Mouse (Mus musculus): ENCODE measurements around the gene Khdc1a.
"Not testable (repeated sequence)": the region's sequence is repeated elsewhere in the genome, so short reads cannot be mapped to it uniquely, and the experiment has no call there.

Khdc1a gene

DNA sequence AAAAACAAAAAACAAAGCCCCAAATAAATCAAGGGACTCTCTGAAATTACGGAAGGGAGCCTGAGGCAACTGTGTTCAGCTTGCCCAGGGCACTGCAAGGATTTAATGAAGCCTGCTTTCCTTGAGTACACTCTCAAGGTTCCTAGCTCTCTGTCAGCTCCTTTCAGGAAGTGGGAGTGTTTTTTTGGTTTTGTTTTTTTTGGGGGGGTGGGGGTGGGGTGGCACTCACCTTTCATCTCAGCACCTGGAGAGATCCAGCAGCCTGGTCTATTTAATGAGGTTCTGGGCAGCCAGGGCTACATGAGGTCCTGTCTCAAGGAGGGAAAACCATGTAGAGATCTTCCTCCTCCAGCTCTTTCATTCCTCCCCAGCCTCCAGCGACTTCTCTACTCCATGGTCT is at the start of gene Khdc1a:
Gene Khdc1a, plus strand, starts transcription at position 301 of the 400 bp plus-strand sequence.
- CTCF ChIA-PET = interaction anchor here in 1 of 4 experiments (0.6 kb wide), 2 partner anchors 102 to 365 kb away, joined by 3 to 8 read pairs; no protein-coding TSS in a partner anchor
- POLR2A ChIA-PET = interaction anchor here in 2 of 4 experiments (0.6 kb wide), 2 partner anchors 23 to 1241 kb away, joined by 3 read pairs; no protein-coding TSS in a partner anchor

DNA sequence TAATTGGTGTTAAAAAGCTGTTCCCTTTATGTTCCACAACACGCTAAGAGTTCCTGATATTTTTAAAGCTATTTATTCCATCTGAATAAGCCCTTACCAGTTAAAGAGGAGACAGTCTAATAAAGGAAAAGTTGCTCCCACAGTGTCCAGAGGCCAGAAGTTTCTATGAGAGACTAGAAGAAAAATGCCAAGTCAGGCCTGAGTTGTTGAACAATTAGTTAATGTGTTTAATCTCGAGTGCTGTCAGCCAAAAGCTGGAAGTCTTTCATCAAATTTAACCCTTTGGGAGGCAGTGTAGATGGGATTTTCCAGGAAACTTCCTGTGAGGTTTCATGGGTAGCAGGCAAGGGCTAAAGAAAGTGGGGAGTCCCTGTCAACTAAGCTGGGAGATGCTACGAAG is 49.6 kb upstream of the Khdc1a start:
- ChIA-PET POLR2A (interaction anchor here in 1 of 4 experiments (0.7 kb wide), 1 partner anchor 121 kb away, joined by 3 read pairs; no protein-coding TSS in a partner anchor), CTCF (no interaction called here)

DNA sequence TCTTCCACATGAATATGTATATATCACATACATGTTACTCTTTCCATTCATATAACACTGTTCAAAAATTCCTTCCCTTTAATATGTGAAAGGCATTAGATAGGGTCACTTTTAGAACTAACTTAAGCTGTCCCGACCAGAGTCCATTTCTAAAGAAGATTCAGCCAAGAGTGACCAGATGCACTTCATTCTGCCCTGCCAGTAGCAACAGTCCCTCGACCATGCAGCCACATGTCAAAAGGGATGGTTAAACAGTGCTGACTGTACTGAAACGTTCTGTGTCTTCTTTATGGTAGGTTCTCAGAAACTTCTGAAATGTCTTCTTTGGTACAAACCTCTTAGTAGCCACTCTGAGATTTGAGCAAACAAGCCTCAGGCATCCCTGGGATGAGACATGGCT is 47.8 kb upstream of the Khdc1a start:
- ChIA-PET POLR2A (no interaction called here), CTCF (no interaction called here)

DNA sequence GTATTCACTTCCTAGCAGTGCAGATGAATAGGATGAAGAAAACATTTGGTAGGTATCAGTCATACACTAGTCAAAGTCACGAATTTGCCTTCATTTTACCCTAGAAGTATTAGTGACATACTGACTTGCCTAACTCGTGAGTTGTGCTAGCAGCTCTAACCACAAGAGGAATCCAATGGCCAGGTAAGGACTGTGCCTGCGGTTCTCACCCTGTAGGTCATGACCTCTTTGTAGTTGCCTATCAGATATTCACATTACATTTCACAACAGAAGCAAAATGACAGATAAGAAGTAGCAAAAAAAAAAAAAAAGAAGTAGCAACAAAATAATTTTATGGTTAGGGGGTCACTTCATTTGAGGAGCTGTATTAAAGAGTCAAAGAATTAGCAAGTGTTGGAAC is 45.3 kb upstream of the Khdc1a start:
- POLR2A ChIA-PET = no interaction called here
- CTCF ChIA-PET = no interaction called here

DNA sequence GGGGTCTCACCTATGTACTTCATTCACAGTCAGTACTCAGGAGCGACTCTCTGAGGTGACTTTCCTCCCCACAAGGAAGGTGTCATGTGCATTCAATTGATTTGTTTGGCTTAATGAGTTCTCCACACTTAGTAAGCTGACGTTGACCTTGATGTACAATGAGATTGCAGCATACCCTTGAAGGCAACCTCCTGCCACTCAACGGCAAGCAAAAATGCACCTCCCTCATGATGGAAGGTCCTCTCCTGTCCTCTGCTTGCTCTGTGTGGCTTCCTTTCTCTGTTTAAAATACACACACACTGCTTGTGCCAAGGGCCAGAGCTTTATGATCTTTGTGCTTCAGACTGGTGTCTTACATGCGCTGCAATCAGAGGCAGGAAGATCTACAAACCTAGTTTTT is 44.8 kb upstream of the Khdc1a start:
- POLR2A ChIA-PET = no interaction called here
- CTCF ChIA-PET = no interaction called here

DNA sequence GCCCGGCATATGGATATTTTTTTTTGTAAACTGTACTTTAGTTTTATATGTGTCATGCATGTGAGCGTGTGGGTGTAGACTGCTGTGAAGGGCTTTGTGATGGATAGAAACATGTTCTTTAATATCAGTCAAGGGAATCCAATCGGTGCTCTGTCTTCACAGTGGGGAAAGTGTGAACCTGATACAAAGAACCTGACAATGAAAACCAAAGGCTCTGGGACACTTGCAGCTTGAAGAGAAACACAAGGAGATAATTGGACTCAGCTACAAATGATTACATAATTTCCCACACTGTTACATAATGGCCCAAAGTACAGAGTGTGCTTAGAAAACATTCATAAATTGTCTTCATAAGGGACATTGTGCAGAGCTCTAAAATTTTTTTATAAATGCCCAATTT is 44.0 kb upstream of the Khdc1a start:
- CTCF ChIA-PET = no interaction called here
- POLR2A ChIA-PET = no interaction called here

DNA sequence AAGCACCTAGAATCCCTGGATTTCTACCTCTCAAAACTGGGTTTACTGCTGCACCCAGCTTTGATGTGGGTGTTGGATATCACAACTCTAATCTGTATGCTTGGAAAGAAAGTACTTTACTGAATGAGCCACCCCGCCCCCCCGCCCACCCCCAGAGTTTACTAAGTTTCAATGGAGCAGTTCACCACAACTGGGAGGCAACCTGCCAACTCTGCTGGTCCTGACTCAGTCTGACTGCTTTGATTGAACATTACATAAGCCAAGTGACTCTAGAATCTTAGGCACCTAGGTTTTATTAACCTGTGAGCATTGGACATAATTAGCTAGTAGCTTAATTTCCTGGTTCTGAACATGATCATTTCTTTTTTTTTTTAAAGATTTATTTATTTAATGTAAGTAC is 35.1 kb upstream of the Khdc1a start:
- POLR2A ChIA-PET = no interaction called here
- CTCF ChIA-PET = interaction anchor here in 1 of 4 experiments (0.6 kb wide), 1 partner anchor 18 kb away, joined by 7 read pairs; no protein-coding TSS in a partner anchor

DNA sequence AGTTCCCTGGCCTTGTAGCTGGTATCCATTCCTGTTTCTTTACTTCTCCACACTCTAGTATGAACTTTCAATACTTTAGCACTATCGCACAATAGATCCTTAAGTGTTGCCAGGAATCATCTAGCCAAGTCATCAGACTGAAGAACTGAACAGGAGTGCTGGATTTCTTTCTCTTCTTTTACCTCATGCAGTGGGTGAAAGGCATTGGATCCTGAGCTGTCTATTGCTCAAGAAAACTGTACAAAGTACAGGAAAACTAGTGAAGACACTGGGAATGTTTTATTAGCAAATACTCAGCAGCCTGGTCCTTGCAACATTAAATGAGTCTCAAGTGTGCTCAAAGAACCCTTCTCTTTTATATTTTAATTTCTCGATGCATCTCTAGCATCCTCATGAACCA is 33.7 kb upstream of the Khdc1a start:
- CTCF ChIA-PET = no interaction called here
- POLR2A ChIA-PET = no interaction called here

DNA sequence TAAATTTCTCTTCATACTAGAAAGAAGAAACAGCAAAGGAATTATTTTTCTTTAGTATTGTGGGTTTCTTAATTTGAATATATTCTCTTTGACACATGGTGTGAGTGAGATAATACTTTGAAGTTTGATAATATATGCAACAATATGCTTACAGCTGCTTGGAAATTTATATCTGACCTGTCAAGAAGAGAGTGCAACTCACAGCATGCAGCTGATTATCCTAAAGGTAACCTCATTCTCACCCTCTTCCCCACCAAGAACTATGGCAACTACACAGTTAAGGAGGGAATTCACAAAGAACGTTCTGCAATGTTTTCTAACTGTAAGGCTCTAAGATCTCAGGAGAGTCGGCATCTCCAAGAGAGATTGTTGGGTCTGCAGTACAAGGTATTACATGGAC is 33.1 kb upstream of the Khdc1a start:
- ChIA-PET CTCF (interaction anchor here in 1 of 4 experiments (0.7 kb wide), 1 partner anchor 154 kb away, joined by 3 read pairs; no protein-coding TSS in a partner anchor), POLR2A (no interaction called here)

DNA sequence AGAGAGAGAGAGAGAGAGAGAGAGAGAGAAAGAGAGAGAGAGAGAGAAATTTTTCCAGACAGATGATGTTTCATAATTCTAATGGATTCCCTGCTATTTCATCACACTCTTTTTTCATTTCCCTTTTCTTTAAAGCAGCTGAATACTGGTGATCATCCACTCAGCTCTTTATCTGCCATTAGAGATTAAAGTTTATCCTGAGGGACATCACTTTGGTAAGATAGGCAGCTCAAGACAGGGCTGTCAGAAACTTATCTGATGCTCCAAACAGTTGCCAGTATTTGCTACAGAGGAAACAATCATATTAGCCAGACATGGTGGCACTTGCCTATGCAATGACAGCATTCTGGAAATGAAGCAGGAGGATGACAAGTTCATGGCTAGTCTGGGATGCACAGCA is 31.2 kb upstream of the Khdc1a start:
- CTCF ChIA-PET = no interaction called here
- POLR2A ChIA-PET = interaction anchor here in 1 of 4 experiments (1.3 kb wide), 1 partner anchor 12 kb away, joined by 3 read pairs; no protein-coding TSS in a partner anchor

DNA sequence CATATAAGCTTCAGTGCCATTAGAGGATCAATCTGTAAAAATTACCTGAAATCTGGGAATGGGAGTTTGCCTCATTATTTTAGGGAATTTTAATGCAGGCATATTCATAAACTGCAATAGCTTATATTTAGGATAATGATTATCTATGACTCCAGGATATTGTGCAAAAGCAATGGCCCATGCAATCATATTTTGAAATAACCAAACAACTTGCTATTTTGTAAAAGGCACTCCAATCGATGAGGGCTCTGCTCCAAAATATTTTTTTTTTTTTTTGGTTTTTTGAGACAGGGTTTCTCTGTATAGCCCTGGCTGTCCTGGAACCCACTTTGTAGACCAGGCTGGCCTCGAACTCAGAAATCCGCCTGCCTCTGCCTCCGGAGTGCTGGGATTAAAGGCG is 29.2 kb upstream of the Khdc1a start:
- CTCF ChIA-PET, POLR2A ChIA-PET: not testable (repeated sequence)

DNA sequence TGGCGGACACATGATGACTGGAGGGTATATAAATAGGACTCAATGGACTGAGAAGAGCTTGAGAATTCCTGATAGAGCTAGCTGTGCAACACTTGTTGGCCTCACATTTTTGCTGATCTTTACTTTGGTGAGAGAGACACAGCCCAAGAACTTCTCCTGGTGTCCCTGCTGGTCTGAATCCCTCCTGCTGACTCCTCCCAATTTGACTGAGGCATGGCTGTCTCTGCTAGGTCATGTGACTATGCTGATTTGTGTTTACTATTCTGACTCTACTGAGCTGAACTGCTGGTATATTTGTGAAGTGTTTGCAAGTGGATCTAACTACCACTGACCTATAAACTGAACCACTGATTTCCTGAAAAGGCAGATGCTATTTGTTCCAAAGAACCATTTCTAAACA is 27.8 kb upstream of the Khdc1a start:
- POLR2A ChIA-PET = no interaction called here
- CTCF ChIA-PET = no interaction called here

DNA sequence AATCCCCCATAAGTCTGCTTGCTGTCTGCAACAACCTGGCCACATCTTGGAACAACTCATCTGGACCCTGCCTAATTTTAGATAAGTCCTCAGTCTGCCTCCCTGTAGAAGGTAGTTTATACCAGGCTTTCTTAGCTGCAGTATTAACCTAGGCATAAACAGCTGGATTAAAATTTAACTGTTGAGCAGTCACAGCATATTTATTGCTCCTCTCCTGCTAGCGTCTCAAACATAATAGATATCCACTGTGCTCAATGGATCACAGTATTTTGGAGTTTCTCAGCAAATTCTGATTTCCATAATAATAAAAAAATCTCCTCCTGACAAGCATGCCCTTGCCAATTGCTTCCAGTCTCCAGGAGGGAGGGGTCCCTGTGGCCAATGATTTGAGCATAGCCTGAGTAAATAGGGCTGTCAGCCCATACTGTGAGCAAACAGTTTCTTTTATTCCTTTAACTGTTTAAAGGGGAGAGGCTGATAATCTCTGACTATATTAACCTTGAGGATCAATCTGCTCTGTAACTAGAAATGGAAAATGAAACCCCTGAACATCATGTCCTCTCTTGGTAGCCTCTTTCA is 25.4 kb upstream of the Khdc1a start:
- CTCF ChIA-PET = interaction anchor here in 1 of 4 experiments (0.5 to 0.6 kb wide), 2 partner anchors 8 to 34 kb away, joined by 6 to 10 read pairs; no protein-coding TSS in a partner anchor
- POLR2A ChIA-PET = no interaction called here

DNA sequence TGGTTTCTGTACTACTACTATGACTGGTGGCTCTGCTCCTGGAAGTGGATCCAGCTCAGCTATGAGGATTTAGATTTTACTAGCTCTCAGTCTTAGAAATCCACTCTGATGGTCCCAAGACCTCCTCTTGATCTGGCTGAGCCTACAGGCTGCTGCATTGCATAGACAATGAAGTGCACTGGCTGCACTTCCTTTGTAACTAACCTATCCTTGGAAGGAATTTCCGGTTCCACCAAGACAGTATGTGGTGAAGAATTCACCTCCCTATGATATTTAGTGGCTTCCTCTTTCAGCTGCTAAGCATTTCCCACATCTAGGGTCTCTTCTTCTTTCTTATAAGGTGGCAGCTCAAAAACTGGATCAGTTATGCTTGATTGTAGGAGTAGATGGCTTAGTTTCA is 24.8 kb upstream of the Khdc1a start:
- ChIA-PET CTCF (no interaction called here), POLR2A (no interaction called here)

DNA sequence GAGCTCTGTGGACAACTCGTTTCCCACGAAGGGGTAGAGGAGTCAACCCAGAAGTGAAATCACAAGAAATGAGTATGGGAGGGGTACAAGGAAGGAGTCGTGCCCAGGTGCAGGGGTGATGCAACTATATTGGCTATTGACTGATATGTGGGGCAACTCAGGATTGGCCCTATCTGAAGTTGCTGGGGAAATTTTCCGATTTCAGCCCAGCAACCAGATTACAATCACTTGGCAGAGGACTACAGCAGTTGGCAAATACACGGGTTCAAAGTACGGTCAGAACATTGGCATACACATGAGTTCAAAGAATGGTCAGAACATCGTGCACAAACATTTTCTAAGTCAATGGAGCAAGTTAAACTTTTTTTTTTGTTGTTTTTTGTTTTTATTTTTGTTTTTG is 22.7 kb upstream of the Khdc1a start:
- ChIA-PET POLR2A (no interaction called here), CTCF (interaction anchor here in 1 of 4 experiments (0.6 kb wide), 1 partner anchor 104 kb away, joined by 6 read pairs; no protein-coding TSS in a partner anchor)

DNA sequence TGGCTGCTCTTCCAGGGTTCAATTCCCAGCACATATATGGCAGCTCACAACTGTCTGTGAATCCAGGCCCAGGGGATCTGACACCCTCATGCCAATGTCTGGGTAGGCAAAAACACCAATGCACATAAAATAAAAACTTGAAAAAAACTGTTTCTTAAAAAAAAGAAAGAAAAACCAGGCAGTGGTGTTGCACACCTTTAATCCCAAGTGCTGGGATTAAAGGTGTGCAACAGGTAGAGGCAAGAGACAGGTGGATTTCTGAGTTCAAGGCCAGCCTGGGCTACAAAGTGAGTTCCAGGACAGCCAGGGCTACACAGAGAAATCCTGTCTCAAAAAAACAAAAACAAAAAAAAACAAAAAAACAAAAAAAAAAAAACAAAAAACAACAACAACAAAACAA is 18.3 kb upstream of the Khdc1a start:
- CTCF ChIA-PET = interaction anchor here in 1 of 4 experiments (1.2 kb wide), 1 partner anchor 165 kb away, joined by 3 read pairs; no protein-coding TSS in a partner anchor
- POLR2A ChIA-PET = not testable (repeated sequence)

DNA sequence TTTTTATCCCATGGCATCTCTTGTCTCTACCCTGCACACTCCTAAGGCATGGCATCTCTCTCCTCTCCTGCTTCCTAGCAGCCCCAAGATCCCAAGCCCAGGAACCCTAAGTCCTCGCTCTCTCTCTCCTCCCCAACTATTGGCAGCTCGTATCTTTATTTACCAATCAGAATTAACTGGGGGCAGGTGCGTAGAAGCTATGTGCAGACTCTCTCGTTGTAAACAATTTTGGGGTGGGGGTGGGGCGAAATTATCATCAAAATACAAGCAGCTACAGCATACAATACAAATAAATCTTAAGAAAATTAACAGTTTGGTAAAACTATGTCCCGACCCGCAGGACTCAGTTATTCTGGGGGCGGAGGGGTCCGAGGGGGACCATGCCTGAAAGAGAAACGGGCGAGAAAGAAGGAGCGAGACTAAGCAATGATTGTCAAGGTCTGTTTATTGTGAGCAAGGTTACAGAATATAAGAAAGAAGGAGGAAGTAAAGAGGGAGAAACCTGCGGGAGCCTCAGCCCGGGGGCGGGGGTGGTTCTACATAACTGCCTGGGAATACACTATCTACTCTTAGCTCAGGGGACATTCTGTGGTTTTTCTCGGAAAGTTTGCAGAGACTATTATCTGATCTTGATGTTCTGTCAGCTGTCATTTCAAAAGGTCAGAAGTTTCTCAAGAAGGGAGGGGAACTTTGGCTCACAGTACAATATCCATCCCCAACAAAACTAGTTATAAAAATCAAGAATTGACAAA is 16.0 kb upstream of the Khdc1a start:
- ChIA-PET POLR2A (interaction anchor here in 3 of 4 experiments (0.6 to 1.0 kb wide), 5 partner anchors 9 to 1408 kb away, joined by 3 to 8 read pairs (median 4); no protein-coding TSS in a partner anchor), CTCF (interaction anchor here in 2 of 4 experiments (0.6 to 1.4 kb wide), 3 partner anchors 62 to 394 kb away, joined by 3 to 7 read pairs (median 4); no protein-coding TSS in a partner anchor)

DNA sequence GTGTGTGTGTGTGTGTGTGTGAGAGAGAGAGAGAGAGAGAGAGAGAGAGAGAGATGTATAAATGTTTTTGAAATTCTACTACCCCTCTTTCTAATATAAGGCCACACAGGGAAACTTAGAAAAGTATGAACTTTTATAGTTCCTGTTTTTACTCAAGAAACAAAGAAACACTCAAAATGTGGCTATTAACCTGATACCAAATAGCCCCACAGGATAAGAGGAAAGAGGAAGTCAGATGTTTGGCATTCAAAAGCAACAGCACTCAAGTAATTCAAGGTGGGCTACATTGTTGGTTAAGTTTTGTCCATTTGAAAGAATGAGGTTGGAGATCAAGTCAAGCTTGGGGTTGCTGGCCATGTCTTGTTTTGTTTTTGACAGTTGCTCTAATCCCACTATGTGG is 13.6 kb upstream of the Khdc1a start:
- ChIA-PET CTCF (interaction anchor here in 1 of 4 experiments (0.8 kb wide), 1 partner anchor 10 kb away, joined by 4 read pairs; no protein-coding TSS in a partner anchor), POLR2A (interaction anchor here in 1 of 4 experiments (0.6 kb wide), 1 partner anchor 110 kb away, joined by 4 read pairs; no protein-coding TSS in a partner anchor)

DNA sequence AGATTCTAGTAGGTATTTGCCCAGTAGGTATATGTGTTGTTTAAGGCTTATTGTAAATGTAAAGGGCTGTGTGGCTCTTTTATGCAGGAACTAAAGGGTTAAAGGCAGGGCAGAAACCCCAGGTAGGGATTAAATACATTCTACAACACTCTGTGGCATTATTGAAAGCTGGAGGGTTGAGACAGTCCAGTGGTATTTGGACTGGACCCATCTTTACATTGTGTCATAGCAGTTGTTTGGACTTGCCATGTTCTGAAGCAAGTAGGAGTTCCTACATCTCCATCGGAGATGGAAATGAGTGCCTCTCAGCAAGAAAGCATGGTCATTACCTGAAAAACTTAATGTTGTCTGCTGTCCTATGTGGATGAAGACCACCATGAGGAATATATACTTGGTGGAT is 8.7 kb upstream of the Khdc1a start:
- CTCF ChIA-PET = no interaction called here
- POLR2A ChIA-PET = no interaction called here

DNA sequence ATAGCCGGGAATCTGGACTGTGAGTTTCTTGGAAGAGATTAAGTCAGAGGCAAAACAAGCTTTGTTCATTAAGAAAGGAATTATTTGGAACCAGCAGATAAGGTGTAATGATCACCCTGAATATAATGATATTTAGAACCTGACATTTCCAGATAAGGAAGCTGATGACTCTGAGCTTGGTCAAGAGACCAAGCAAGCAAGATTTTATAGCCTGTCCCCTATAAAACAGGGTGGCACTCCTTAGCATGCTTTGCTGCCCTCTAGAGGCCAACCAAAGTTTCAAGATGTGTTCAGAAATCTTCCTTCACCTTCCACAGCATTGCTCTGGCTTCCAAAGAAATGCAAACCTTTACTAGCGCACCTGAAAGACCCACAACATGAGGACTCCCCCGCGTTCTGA is 5.2 kb upstream of the Khdc1a start:
- ChIA-PET CTCF (interaction anchor here (0.5 to 2.4 kb wide), 12 partner anchors 67 to 409 kb away, joined by 3 to 9 read pairs (median 4); partner anchors contain the start of gene Tmem14a (in 2 of the 4)), POLR2A (interaction anchor here in 2 of 4 experiments (0.6 to 1.2 kb wide), 2 partner anchors 11 to 88 kb away, joined by 3 read pairs; no protein-coding TSS in a partner anchor)

Data from embryonic stem cell, embryonic (primary cell).